Mouse (Mus musculus) bone marrow, adult 2 months (tissue): ENCODE measurements at regions not wholly inside any gene's neighbourhood (a gene's known extent, or its start where the extent isn't known, plus 50 kb on each side); places are given as distances from the start of the nearest gene placed in this dataset.

ENCODE experiments used
- CTCF ChIP-seq: fragments of 200-500 bp; IDR thresholded peaks from 2 replicates; pipeline ENCODE4 v1.5.1; 2011; ENCODE audit warnings: low read length, control low read depth; ENCODE audit not compliant: control insufficient read depth, insufficient read depth
- POLR2A ChIP-seq: fragments of 200-500 bp; IDR thresholded peaks from 2 replicates; pipeline ENCODE4 v1.6.1; 2011; ENCODE audit warnings: low read depth, mild to moderate bottlenecking, control low read depth, low read length, borderline replicate concordance; ENCODE audit not compliant: control insufficient read depth

- no peak for TF ChIP-seq POLR2A
- no peak for TF ChIP-seq CTCF
These were observed 55.7 kb upstream of the Lrp8 start for GRCm38 (mm10) chr4:107746366-107746765.
